9 mouse cellular contexts compared by ENCODE assay signal in genomic region chr10:45916928-45917327, GRCm38 (mm10).
DNase-seq lines count a peak whose midpoint lies in the region; ATAC-seq and TF ChIP-seq lines count a peak whose summit lies in the region.
"Had no signal": no experiment of that assay in that cellular context is flagged by ENCODE, and none has a peak within 500 bp of the region (broad histone marks: within the 10 kb centered on the region; RNA-seq: fewer than 3 reads in every experiment).

No protein-coding gene starts in this region.

- no peaks in the 10 kb centered on the region for H3K4me1 ChIP-seq in CH12.LX (ENCODE audit: control insufficient read depth in 1 of 2, insufficient read depth in 2 of 2)
- H3K4me1 ChIP-seq: limb, embryonic 13.5 days had no signal

- no peaks in the 10 kb centered on the region for H3K36me3 ChIP-seq in CH12.LX (replicated peaks in 1 of 2; ENCODE audit: control insufficient read depth in 1 of 2, insufficient read depth in 1 of 2, low read length in 1 of 2)
- H3K36me3 ChIP-seq: limb, embryonic 13.5 days had no signal

- TF ChIP-seq RAD21 in CH12.LX (IDR thresholded peaks at IDR 0.05; ENCODE audit: low read depth, low read length): peak; percentile 77

- H3K27ac ChIP-seq in CH12.LX (ENCODE audit: insufficient read depth, low read depth): no peak overlapping the region
- H3K27ac ChIP-seq: limb, embryonic 13.5 days had no signal

- peak; percentile 70 for ATAC-seq in erythroblast, adult 5-6 weeks (replicated peaks; ENCODE audit: low FRiP score, poor library complexity, severe bottlenecking)

- dilution Hi-C loops in CH12.LX (cut with MboI; ENCODE audit: extremely low pct_ligation_motif_present, extremely low pct_unique_long_range_greater_than_20kb, low sequenced_read_pairs): no loop called here

- in situ Hi-C loops in CH12.LX (cut with MboI; ENCODE audit: low pct_ligation_motif_present, low pct_unique_long_range_greater_than_20kb, low sequenced_read_pairs): loop anchor here (25.0 kb wide), 2 partner anchors 255 to 555 kb away; no protein-coding TSS in a partner anchor

- no peaks in the 10 kb centered on the region for H3K79me2 ChIP-seq in CH12.LX (replicated peaks; ENCODE audit: control insufficient read depth, extremely low read depth, insufficient read depth, poor library complexity, severe bottlenecking)

- peak; percentile 46 to 73; a peak in 3 of 4 replicates for TF ChIP-seq CTCF in CH12.LX (conservative IDR thresholded peaks at IDR 0.05 in 1 of 2, IDR thresholded peaks at IDR 0.05 in 1 of 2; ENCODE audit: low read depth in 2 of 2, low read length in 2 of 2)

- no peaks in the 10 kb centered on the region for H3K27me3 ChIP-seq in CH12.LX (replicated peaks)
- H3K27me3 ChIP-seq: limb, embryonic 13.5 days had no signal

- H3K4me3 ChIP-seq in CH12.LX (replicated peaks in 1 of 3; ENCODE audit: low read depth in 2 of 3, low read length in 2 of 3, poor library complexity in 1 of 3): no peak overlapping the region
- H3K4me3 ChIP-seq: limb, embryonic 13.5 days had no signal

- no peak overlapping the region for H3K4me2 ChIP-seq in CH12.LX (ENCODE audit: insufficient read depth, low read depth, poor library complexity, severe bottlenecking)
- H3K4me2 ChIP-seq: limb, embryonic 13.5 days had no signal

- no peak overlapping the region for H3K9ac ChIP-seq in CH12.LX (ENCODE audit: insufficient read depth, low read depth)
- H3K9ac ChIP-seq: limb, embryonic 13.5 days had no signal

- peak; percentile 12 for DNase-seq in cerebellum, adult 9-10 months
- no peak for DNase-seq in cerebellum, postnatal 4 days (ENCODE audit: low spot score in 2 of 2)
- DNase-seq in layer of hippocampus, adult 11-12 months (ENCODE audit: low spot score): peak; percentile 3
- no peak for DNase-seq in layer of hippocampus, postnatal 10 days (ENCODE audit: low spot score in 2 of 2)
- DNase-seq in CH12.LX (ENCODE audit: extremely low read depth): peak; percentile 48
- DNase-seq in adrenal gland, adult 8-10 months: no peak
- no peak for DNase-seq in layer of hippocampus, adult 9-11 months

- TF ChIP-seq POLR2A in CH12.LX (IDR thresholded peaks at IDR 0.05; ENCODE audit: low read depth, low read length): no peak

- no peak for TF ChIP-seq EP300 in CH12.LX (IDR thresholded peaks at IDR 0.05; ENCODE audit: low read length)

- no peaks in the 10 kb centered on the region for H3K9me3 ChIP-seq in CH12.LX (replicated peaks; ENCODE audit: low read length)

TF ChIP-seq in CH12.LX, 34 proteins besides CTCF, POLR2A, EP300 and RAD21:
- peak; percentile 66 for TF ChIP-seq SMC3 (IDR thresholded peaks at IDR 0.05; ENCODE audit: low read depth, low read length)
- TF ChIP-seq MAFK (IDR thresholded peaks at IDR 0.05; ENCODE audit: insufficient replicate concordance, low read length): no peak
TF ChIP-seq in CH12.LX: peak in this region for 1.

Comparison
In these comparisons a context has a peak if more than half of its experiments do, and no peak if none do; other contexts are left out.
1. DNase-seq: peak in cerebellum, adult 9-10 months (single experiment), layer of hippocampus, adult 11-12 months (single experiment) and CH12.LX (single experiment); none in cerebellum, postnatal 4 days (0 of 2), layer of hippocampus, postnatal 10 days (0 of 2), adrenal gland, adult 8-10 months (single experiment) and layer of hippocampus, adult 9-11 months (single experiment).